Mouse (Mus musculus): ENCODE measurements around the gene Fat1. TPM values are rescaled to one million over a fixed set of nuclear protein-coding genes. Genes with fewer than 3 reads are reported as not detected.

Gene Fat1
- total RNA-seq, 2 experiments from 2014 or later, result 2.6 to 4.5 TPM

DNA sequence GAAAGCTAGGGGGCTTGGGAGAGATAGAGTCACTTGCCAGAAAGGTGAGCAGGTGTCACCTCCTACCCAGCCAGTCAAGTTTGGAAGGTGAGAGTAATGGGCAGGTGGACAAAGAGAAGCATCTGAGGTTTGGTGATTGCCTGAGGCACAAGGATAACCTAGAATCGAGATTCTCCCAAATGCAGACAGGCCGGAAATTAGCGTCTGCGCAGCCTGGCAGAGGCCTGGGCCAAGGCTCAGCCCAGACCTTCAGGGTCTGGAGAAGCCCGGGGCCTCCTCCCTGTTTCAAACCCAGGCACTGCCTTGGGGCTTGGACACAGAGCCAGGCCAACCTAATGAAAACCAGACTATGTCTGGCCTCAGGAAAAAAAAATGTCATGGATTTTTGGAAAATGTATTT lies 85.9 kb downstream of the Fat1 start:
- TF ChIP-seq CTCF (IDR thresholded peaks at IDR 0.05), result no peak
- intact Hi-C loops (cut with DNase I), result no loop called here
- DNase-seq, result peak; percentile 60
- peak overlapping the region; percentile 62; the same call in 1 of the 2 replicates for H3K27ac ChIP-seq
- H3K4me3 ChIP-seq, result no peak overlapping the region

GRCm38 (mm10) chr8:45021911-45022665 lies 86.8 kb downstream of the Fat1 start:
- intact Hi-C loops (cut with DNase I), result no loop called here
- Histone ChIP-seq H3K27ac (peak overlapping the region; percentile 62), H3K4me3 (no peak overlapping the region)
- TF ChIP-seq CTCF (IDR thresholded peaks at IDR 0.05), result no peak
- DNase-seq, result no peak

GRCm38 (mm10) chr8:45028081-45028497 lies 92.8 kb downstream of the Fat1 start:
- intact Hi-C loops (cut with DNase I), result no loop called here
- Histone ChIP-seq H3K27ac (no peak overlapping the region), H3K4me3 (no peak overlapping the region)

DNA sequence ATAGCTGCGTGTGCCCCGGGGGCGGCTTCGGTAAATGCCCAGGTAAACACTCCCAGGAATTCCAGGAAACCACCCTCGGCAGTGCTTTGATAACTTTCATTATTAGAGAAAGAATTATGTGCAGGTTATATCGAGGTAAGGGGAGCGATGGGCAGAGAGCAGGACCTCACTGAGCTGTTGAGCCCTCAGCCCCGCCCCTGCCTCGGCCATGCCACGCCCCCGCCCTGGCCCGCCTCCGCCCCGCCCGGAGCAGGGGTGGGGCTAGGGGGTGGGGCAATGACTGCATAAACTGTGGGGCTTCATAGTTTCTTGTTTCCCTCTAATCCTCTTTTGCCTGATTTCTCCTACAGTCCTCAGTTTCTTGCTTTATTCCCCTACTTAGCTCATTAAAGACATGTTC lies 103.1 kb downstream of the Fat1 start:
- intact Hi-C loops (cut with DNase I), result no loop called here
- no peak for DNase-seq
- Histone ChIP-seq H3K27ac (no peak overlapping the region), H3K4me3 (no peak overlapping the region)
- no peak for TF ChIP-seq CTCF (IDR thresholded peaks at IDR 0.05)

More at GRCm38 (mm10) chr8:45028081-45028497, 92.8 kb downstream of the Fat1 start:
- TF ChIP-seq CTCF (IDR thresholded peaks at IDR 0.05), result no peak
- DNase-seq, result no peak

DNA sequence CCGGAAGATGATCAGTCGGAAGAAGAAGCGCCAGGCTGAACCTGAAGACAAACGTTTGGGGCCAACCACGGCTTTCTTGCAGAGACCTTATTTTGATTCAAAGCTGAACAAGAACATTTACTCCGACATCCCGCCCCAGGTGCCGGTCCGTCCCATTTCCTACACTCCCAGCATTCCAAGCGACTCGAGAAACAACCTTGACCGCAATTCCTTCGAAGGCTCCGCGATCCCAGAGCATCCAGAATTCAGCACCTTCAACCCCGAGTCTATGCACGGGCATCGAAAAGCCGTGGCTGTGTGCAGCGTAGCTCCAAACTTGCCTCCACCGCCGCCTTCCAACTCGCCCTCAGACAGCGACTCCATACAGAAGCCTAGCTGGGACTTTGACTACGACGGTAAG lies 108.9 kb downstream of the Fat1 start:
- no peak overlapping the region for H3K4me3 ChIP-seq
- intact Hi-C loops (cut with DNase I), result no loop called here
- TF ChIP-seq CTCF (IDR thresholded peaks at IDR 0.05), result no peak
- no peak for DNase-seq
- H3K27ac ChIP-seq, result no peak overlapping the region

DNA sequence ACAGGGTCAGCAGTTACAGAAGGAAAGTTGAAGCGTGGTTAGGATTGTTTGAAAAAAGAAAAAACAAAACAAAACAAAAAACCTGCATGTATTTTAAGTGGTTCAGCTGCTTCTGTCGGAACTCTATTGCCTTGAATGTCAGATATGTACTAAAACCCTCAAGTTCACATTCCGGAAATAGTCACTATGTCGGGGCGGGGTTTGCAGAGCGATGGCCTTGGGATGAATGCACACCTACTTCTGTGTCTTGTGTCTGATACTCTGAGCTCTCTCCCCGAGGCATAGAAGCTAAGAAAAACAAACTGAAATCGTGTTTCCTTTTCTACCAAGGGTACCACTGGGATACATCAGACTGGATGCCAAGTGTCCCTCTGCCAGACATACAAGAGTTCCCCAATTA lies 115.2 kb downstream of the Fat1 start:
- no peak for TF ChIP-seq CTCF (IDR thresholded peaks at IDR 0.05)
- intact Hi-C loops (cut with DNase I), result loop anchor here (5.0 kb wide), 1 partner anchor 187 kb away; no protein-coding TSS in a partner anchor
- Histone ChIP-seq H3K27ac (no peak overlapping the region), H3K4me3 (no peak overlapping the region)
- DNase-seq, result no peak

GRCm38 (mm10) chr8:45051236-45051635 lies 116.0 kb downstream of the Fat1 start:
- no peak for DNase-seq
- intact Hi-C loops (cut with DNase I), result loop anchor here (5.0 kb wide), 1 partner anchor 186 kb away; no protein-coding TSS in a partner anchor
- no peak for TF ChIP-seq CTCF (IDR thresholded peaks at IDR 0.05)
- Histone ChIP-seq H3K4me3 (no peak overlapping the region), H3K27ac (no peak overlapping the region)

DNA sequence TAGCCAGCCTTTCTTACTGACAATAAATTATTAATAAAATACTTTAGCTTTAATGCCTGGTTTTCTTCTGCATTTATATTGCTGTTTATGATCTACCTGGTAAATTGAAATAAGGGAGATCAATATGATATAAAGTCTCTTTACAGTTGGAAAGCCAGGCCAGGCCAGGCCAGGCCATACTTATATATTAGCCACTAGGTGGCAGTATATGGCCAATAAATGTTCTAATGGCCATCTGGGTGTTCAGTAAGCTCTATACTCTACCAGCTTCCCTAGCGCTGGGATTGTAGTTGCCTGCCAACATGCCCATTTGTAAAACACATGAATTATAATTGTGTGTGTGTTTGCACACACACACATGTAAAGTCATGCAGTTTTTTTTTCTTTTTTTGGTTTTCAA lies 117.0 kb downstream of the Fat1 start:
- no peak overlapping the region for H3K27ac ChIP-seq
- intact Hi-C loops (cut with DNase I), result loop anchor here (5.0 kb wide), 1 partner anchor 185 kb away; no protein-coding TSS in a partner anchor
- no peak overlapping the region for H3K4me3 ChIP-seq
- DNase-seq, result no peak
- TF ChIP-seq CTCF (IDR thresholded peaks at IDR 0.05), result peak; percentile 50

DNA sequence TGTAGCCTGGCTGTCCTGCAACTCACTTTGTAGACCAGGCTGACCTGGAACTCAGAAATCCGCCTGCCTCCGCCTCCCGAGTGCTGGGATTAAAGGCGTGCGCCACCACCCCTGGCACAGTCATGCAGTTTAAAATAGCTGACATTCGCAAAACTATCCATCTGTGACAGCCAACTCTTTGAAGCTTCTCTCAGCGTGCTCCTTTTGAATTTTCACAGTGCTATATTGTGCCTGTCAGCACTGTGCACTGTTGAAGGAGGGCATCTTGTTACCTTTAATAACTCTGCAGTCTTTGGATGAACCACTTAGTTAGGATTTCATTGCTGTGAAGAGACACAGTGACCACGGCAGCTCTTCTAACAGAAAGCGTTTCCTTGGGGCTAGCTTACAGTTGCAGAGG lies 117.4 kb downstream of the Fat1 start:
- DNase-seq, result no peak
- no peak for TF ChIP-seq CTCF (IDR thresholded peaks at IDR 0.05)
- intact Hi-C loops (cut with DNase I), result loop anchor here (5.0 kb wide), 1 partner anchor 185 kb away; no protein-coding TSS in a partner anchor
- no peak overlapping the region for H3K4me3 ChIP-seq
- no peak overlapping the region for H3K27ac ChIP-seq

DNA sequence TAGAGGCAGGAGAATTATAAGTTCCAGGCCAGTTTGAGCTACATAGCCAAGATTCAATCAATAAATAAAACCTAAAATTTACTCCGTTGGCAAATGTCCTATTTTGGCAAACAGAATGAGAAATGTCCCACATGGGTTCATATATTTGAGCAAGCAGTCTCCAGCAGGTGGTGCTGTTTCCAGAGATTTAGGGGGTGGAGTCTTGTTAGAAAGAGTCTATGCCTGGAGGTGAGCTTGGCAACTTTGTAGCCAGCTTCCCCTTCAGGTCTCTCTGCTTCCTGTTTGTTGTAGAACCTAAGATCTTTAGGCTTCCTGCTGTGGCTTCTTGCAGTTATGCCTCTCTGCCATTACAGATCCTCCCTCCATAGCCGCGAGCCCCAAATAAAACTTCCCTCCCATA lies 120.3 kb downstream of the Fat1 start:
- intact Hi-C loops (cut with DNase I), result no loop called here
- no peak overlapping the region for H3K27ac ChIP-seq
- no peak for DNase-seq
- TF ChIP-seq CTCF (IDR thresholded peaks at IDR 0.05), result no peak
- H3K4me3 ChIP-seq, result no peak overlapping the region

GRCm38 (mm10) chr8:45056810-45057209 lies 121.6 kb downstream of the Fat1 start:
- intact Hi-C loops (cut with DNase I), result no loop called here
- no peak for DNase-seq
- Histone ChIP-seq H3K27ac (no peak overlapping the region), H3K4me3 (no peak overlapping the region)
- peak; percentile 15; the same call in 1 of the 2 replicates for TF ChIP-seq CTCF (IDR thresholded peaks at IDR 0.05)

DNA sequence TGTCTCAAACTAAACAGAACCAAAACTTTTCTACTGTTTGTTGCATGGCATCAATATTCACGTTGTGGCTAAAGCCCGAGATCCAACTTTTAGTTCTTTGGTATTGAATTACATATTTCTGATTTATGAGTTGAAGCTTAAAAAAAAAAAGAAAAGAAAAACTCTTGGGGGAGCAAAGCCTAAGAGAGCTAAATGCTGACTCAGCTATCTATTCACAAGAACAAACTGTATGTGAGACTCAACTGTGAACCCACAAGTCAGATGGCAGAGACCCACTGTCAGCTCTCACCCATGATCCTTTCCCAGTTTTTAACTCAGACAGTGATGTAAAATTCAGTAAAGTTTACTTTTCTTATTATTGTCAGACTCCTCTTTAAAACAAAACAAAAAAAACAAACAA lies 124.8 kb downstream of the Fat1 start:
- no peak overlapping the region for H3K4me3 ChIP-seq
- no peak overlapping the region for H3K27ac ChIP-seq
- TF ChIP-seq CTCF (IDR thresholded peaks at IDR 0.05), result no peak
- intact Hi-C loops (cut with DNase I), result no loop called here
- no peak for DNase-seq

- no peak for TF ChIP-seq CTCF (IDR thresholded peaks at IDR 0.05)
- DNase-seq, result no peak
- intact Hi-C loops (cut with DNase I), result no loop called here
- Histone ChIP-seq H3K4me3 (no peak overlapping the region), H3K27ac (no peak overlapping the region)
Observed at GRCm38 (mm10) chr8:45062311-45062710, 127.1 kb downstream of the Fat1 start.

Measured in gastrocnemius, adult 2 months (tissue).